Mouse (Mus musculus): ENCODE results near the gene LTO1.

GRCm38 (mm10) chr7:144936311-144936880, 21.5 kb downstream of the LTO1 start:
- no peak for TF ChIP-seq CTCF (IDR thresholded peaks at IDR 0.05; ENCODE audit: control insufficient read depth, insufficient read depth, insufficient read length)
- no peak for TF ChIP-seq MAX (IDR thresholded peaks at IDR 0.05)
